Mouse (Mus musculus) E14TG2a.4 (cell line): Measurements from ENCODE around the gene Zc3h12a.

Experiments used
- CTCF ChIP-seq: conservative IDR thresholded peaks from 2 replicates; pipeline ENCODE4 v1.5.1; 2014; ENCODE audit warnings: low read length
- NANOG ChIP-seq: IDR thresholded peaks from 2 replicates; pipeline ENCODE4 v1.6.1; 2014; ENCODE audit warnings: borderline replicate concordance, low read length, mixed read lengths
- POU5F1 ChIP-seq: IDR thresholded peaks from 2 replicates; pipeline ENCODE4 v1.6.1; 2014; ENCODE audit warnings: low read length, borderline replicate concordance

- TF ChIP-seq CTCF (no peak), NANOG (no peak), POU5F1 (no peak)
These were observed 1.5 kb downstream of the Zc3h12a start for GRCm38 (mm10) chr4:125126186-125126585.
